Mouse (Mus musculus) brain, adult 2 months (tissue): ENCODE measurements around the gene Rfx8.

Experiments used
- DNase-seq: peaks from one replicate; pipeline ENCODE4 v3.0.0; 2011; ENCODE audit warnings: low read depth, low spot score

The Rfx8 gene

DNA sequence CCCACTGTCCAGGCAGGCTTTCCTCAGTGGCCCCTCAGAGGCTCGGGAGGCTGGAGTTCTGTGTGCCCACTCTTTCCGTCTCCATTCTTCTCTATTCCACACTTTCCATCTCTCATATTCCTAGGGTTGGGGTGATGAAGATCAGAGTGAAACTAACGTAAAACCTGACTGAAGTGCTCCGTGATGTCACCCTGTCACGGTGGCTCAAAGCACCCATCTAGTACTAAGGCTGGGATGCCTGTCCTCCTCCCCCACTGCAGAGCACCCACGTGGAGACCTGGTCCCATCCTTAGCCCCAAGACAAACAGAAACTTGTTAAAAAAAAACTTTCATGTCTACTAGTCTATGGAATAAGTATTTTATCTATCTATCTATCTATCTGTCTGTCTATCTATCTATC lies 14.1 kb upstream of the Rfx8 start:
- DNase-seq, result no peak

DNA sequence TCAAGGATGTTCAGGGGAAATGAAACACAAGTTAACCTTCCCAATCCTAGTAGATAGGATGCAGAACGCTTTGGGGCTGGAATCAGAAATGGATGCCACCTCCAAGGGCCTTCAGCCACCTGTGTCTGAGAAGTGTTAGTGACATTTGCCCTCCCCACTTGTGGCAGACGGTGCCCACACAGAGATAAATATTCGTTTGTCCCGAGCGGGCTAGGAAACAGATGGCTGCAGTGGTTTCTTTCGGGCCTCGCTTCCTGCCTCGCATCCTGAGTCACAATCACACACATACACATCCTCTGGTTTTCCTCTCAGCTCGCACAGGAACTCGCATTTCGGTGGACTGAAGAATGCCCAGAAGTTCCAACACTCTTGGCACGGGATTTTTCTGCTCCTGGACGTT lies 13.5 kb upstream of the Rfx8 start:
- no peak for DNase-seq

DNA sequence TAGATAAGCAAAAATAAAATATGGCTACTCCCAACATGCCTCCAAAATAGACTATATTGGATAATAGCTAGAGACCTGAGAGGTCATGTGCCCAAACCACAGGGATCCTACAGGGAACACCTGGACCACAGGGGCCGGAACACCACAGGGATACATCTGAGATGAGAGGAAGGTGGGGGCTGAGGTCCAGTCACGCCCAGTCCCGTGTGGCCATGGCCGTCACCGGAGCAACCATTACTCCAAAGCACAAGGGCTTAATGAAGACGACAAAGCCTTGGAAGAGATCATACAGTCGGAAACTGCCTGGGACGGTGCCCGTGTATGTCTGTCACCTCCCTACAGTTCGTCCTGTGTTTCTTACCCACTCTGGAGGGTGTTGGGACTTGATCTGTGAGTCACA lies 13.1 kb upstream of the Rfx8 start:
- no peak for DNase-seq

DNA sequence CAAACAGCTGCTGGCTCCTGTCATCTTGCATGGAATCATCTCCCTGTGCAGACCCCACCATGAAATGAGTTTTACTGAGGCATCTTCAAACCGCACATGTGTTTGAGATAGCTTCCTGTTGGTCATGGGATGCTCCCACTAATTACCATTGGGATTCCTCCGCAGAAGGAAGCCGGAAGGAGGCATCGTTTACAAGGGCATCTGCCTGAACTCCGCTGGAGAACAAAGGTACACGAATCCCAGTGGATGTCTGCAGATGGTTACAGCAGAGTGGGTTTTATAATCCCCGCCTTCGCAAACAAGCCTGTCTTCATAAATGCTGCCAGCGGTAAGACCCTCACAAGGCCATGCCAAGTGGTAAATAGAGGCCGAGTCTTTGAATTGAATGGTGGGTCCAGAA lies 11.3 kb upstream of the Rfx8 start:
- DNase-seq, result no peak

DNA sequence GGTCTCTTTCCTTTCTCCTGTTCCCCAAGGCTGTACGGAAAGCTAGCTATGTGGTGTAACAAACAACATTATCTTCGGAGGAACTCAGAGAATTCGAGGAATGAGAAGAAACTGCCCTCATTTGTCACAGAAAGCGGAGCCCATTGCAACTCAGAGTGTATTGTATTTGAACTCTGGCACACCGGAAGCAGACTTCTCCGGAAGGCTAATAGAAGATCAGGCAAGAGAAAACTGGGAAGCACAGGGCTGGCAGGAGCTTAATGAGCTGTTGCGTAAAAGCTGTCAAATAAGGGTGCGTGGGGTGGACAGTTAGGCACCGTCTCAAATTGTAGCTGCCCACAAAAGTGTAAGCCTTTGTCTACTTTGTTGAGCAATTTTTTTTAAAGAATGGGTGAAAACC lies 10.7 kb upstream of the Rfx8 start:
- no peak for DNase-seq

DNA sequence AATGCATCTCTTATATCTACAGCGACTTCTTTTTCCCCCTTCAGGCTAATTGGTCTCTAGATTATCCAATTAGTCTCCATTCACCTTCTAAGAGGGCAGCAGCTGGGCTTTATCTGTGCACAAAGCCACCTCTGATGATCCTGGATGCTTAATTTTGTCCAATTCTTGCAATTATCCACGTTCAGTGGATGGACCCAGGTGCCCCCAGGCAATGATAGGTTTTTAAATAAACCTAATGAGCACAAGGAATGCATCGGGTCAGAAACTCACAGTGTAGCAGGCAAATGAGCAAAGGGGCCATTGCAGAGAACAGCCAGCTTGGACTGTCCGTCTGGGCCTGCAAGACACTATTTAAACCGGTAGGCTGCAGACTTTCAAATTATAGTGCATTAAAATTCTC lies 10.1 kb upstream of the Rfx8 start:
- DNase-seq, result peak; percentile 3

DNA sequence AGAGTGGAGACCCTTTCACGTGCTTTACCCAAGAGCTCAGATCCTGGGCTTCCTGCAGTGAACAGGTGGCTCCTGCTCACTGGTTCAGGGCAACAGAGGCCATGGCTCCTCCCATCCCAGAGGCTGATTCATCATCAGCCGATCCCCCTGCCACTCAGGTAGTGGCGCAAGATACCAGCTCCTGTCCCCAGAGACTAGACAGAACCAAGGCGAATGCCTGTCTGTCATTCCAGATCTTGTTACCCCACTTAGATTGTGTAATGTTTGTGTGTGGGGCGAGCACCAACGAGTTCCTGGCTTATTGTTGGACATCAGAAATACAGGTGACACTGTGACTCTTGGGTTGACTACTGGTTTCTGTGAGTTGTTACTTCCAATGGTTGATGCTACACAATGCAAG lies 9.1 kb upstream of the Rfx8 start:
- DNase-seq, result no peak

DNA sequence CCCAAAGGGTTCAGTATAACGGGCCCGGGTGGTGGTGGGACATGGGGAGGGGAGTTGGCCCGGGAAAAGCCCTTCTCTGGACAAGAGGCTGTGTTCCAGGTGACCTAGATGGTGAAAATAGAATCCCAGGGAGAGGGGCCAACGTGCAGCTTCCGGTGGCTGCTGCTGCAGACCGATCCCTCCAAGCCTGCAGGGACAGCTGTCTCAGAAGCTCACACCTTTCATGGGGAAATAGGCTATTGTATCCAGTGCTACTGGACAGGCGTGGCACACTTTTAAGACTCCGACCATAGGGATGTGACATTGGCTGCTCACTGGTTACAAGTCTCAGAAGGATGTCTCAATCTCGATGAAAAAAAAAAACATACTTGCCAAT lies 542 bp upstream of the Rfx8 start:
- DNase-seq, result peak; percentile 16

DNA sequence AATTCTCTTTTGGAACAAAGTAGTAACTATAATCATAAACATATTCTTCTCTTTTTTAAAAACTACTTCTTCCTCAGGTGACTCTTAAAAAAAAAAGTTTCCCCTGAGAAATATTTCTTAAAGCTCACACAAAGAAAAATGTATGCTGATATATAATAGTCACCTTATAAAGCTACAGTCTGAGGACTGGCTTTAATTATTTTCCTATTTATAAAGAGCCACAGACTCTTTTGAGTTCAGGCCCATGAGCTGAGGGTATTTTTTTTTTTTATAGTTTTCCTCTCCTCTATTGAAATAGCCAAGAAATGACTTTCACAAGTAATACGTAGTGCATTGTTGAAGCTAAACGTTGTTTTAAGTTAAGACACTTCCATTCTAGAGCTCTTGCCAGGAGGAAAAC lies 611 bp downstream of the Rfx8 start:
- no peak for DNase-seq

DNA sequence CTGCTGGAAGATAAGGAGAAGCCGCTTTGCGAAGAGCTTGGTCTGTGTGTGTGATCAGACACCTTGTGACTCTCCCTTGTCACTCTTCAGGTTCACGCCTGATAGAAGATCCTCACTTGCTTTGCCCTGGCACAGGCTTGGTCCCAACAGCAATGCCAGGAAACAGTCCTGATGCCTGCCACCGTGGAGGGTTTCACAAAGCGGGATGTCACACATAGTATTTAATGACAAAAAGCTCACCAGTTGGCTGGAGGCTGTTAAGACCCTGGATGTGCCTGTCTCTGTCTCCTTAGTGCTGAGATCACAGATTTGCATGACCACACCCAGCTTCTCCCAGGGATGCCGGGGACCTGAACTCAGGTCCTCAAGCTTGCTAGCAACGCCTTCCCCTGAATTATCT lies 5.2 kb downstream of the Rfx8 start:
- no peak for DNase-seq

DNA sequence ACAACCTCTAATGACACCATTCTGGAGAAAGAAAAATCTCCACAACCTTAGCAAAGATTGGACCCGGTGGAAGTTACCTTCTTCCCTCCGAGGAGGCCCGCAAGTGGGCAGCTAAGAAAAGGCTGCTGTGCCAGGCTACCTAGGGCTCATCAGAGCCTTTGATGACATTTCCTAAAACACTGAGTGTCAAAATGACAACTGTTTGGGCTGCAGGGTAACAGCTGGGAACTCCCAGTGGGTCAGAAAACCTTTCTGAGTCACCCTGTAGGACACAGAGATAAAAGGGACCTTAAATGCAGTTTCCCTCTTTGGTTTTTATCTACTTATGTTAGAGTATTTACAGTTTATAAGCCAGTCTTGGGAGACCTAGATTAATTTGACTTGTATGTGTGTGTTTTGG lies 6.1 kb downstream of the Rfx8 start:
- DNase-seq, result no peak

DNA sequence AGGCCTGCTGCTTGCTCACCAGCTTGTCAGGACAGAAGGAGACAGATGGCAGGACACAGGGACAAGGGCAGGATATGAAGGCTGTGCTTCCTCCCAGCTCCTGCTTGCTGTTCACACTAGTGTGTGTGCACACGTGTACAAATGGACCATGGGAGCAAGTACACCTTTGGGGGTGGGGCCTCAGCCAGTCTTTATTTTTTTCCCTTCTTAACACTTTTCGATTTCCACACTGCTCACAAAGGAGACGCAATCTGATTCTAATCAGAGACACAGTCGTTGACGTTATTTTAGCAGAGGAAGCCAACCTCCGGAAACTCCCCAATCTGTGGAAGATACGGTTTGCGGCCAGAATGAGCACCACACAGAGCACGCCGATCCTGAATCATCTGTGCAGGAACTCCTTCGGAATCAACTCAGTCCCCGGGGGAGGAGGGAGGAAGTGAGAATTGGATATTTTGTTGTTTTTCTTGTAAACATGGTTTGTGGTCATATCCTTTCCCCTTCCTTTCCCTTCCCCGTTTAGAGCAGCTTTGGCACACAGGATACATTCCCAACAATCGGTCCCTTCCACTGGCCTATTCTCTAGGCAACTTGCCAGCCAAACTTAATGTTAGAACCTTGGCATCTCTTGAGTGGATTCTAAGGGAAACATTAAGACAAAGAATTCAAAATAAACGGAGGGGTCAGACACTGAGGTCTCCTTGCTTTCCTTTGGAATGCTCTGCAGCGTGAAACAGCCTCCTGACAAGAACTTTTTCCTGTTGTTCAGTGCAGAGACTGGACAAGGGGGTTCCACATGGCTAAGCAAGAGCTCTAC lies 6.7 kb downstream of the Rfx8 start:
- DNase-seq, result peak; percentile 54

DNA sequence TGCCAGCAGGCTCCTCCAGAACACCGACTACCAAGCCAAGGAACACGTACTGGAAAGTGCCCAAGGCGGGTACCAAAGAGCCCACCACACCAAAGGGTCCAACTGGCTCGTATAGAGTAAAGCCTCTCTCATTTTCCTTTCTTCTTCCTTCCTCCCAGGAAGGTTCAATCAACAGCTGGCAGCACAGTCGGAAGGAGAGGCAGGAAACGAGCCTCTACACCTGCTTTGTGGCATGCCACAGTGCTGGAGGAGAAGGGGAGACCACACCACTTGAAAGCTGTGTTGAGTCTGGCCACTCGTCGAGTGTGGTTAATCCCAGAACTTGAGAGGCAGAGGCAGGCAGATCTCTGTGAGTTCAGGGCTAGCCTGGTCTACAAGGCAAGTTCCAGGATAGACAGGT lies 7.5 kb downstream of the Rfx8 start:
- no peak for DNase-seq

DNA sequence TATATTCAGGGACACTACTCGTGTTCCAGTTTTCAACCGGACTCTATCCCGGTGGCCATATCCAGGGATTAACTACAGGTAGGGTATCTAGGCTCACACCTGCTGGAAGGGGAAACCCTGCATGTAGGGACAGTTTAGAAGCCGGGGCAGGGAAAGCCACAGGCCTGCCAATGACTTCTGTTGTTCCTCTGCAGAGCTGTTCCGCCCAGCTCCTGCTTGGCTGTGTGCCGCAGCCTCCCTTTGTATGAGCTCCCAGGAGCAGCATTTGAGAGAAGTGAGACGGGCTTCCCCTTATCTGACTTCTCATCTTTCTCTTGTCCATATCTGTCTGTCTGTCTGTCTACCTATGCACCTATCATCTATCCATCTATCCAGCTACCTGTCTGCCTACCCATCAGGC lies 8.5 kb downstream of the Rfx8 start:
- DNase-seq, result no peak

DNA sequence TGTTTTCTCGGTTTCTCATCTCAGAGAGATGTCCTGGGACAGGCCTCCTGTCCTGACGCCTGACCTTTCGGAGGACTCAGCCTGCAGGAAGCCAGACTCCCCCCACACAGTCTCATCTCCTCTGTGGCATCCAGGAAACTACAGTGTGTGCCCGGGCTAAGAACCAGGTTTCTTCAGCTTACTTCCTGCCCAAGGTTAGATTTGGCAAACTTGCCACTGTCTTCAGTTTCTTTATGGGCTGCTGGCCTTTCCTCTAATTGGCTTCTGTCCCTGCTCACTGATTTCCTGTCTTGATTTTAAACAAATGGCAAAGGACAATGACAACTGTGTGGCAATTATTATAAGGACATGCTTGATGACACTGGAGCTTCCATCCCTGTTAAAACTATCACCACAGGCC lies 10.2 kb downstream of the Rfx8 start:
- DNase-seq, result no peak

DNA sequence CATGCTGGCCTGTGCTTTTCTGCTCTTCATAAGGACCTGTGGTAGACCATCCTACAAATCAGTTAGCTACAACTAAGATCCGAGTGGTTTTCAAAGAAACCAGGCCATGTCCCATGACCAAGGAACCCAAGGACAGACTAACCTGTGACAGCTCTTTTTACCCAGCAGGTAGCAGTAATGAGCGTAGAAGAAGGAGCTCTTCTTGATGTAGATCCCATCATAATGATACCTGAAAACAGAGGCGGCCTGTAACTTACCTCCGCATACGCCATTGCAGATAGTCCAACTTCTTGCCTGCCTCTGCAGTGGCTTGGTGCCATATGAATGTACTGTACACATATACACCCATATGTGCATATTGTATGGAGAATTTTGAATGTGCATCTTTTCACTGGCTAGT lies 10.8 kb downstream of the Rfx8 start:
- DNase-seq, result no peak

DNA sequence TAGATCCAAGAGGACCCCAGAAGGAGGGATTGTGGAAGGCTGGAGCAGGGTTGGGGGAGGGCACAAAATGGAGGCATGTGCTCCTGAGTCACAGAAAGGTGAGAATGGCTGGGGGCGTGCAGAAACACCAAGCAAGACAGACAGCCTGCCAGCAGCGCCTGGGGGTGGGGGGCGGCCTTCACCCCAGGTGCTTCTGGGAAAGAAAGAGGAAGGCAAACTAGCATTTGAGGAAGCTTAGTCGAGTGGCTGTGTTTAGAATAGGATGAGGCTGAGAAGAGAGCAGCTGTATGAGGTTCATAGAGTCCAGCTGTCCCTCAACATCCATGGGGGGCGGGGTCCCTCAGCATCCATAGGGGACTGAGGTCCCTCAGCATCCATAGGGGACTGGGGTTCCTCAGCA lies 12.0 kb downstream of the Rfx8 start:
- no peak for DNase-seq

DNA sequence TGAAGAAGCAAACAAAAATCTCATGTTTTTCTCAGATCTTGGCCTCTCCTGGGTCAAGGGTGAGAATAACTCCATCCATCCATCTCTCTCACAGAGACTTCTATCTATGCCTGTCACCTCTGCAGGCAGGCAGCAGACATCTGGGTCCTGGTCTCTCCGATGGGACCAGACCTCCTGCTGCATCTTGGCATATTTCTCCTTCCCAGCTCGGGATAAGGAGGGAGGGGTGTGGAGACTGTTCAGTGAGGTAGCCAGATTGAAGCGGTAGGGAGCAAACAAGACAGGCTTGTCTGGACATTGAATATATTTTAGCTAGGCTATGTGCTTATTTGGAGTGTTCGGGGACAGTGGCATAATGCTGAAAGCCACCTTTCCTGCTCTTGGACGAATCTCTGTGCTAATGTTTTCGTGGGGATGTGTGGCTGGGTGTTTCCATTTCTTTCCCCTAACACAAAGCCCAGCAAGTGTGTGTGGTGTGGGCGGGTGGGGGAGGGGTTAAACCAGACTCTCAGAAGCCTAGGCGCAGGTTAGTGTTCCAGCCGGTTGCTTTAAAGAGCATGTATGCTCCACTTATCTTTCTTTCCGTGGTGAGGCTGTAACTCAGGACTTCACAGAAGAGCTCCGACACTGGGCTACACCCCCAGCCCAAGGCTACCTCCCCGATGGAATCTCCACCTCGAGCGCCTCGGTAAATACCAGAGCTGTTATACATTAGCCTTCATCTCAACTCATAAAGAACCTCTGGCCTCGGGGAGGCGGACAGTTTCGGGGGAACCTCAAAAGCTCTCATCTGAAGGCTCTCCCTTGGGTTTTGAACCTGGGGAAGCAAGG lies 18.4 kb downstream of the Rfx8 start:
- no peak for DNase-seq

DNA sequence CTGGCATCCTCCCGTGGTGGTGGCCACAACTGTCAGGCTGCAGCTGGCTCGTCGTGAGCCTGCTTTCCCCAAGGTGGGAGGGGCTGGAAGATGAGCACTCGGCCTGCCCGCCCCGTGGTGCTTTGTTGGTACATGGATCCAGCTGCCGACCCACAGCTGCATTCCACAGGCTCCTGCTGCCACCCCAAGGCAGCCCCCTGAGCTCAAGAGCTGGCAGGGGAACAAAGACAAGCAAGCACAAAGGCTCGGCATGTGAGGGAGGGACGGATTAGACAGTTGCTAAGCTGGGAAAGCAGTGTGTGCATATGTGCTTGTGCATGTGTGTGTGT lies 19.6 kb downstream of the Rfx8 start:
- DNase-seq, result peak; percentile 57

DNA sequence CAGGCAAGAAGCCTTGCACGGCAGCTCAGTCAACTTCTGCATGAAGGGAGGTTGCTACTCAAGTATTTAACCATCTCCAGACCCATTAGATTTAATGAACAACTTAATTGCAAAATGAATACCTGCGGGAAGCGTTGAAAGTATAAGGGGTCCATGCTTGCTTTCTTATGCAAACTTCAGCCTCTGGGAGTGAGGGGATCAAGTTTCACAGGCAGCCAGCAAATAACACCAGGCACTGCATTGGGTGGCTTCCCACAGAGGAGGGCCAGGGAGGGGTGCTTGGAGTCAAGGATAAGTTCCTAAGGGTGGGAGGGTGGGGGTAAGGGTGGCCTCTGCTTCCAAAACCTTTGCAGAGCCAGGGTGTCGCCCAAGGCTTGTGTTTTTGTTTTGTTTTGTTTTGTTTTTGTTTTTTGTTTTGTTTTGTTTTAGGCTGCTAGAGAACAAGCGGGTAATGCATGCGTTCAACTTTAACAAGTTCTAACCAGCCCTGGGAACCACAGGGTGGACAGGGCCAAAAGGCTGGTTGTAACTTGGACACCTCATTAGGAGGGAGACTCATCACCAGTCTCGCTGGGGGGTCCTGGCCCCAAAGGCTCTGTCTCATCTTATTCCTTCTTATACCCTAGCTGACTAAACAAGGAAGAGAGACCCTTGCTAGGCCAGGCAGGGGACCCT lies 20.1 kb downstream of the Rfx8 start:
- no peak for DNase-seq

DNA sequence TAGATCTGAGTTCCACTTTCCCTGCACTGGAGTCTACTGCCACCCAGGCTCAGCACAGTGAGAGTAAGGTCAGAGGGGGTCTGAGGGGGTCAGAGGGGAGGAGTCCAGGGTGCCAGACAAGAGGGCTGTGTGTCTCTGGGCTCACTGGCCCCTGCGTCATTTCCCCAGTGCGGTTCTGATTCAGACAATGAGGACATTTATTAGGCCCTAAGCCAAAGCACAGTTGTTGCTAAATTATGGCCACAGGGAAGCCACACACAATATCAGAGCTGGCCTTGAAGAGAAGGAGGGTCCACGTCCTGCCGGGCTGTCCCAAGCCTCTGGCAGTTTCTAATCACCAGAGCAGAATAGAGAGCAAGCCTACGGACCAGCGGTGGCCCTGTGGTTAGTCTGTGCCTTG lies 22.3 kb downstream of the Rfx8 start:
- no peak for DNase-seq

DNA sequence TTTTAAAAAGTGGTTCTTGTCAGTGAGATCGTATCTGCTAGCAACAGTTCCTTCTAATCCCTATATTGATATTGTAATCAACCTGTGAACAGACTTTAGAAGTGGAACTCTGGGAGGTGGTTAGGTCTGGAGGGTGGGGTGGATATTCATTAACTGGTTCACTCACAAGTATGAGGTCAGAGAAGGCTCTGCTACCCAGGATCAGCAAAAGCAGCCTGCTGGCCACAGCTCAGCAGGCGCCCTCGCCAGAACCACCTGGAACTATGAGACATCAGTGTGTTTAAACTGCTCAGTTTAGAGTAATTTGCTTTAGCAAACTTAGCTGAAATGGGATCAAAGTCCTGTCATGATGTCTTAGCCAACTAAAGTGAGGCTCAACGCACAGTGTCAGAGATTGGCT lies 25.6 kb downstream of the Rfx8 start:
- peak; percentile 22 for DNase-seq

DNA sequence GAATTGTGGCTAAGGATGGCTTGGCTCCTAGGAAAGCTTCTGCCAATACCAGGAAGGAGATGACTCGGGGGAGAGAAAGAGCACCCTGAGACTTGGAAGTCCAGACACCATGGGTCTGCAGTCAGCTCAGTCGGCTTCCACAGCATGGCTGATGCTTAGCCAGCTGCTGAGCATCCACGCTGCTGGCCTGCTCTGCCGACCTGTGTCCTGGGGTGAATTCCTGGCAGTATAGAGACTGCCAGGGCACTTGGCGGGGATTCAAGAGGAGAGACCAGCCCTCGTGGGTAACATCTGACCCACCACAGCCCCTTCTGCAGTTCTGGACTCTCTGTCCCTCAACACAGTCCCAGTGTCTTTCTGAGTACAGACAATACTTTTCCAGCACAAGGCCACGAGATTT lies 26.0 kb downstream of the Rfx8 start:
- DNase-seq, result no peak
